Mouse (Mus musculus): Measurements from ENCODE around the gene Manf. TPM values are rescaled to one million over a fixed set of nuclear protein-coding genes. Genes with fewer than 3 reads are reported as not detected.

Gene Manf
- polyA plus RNA-seq, 1 experiment from 2014 or later: 197 TPM

- H3K9ac ChIP-seq: peak overlapping the region; percentile 4; the same call in 1 of the 2 replicates
- H3K9me3 ChIP-seq (replicated peaks): no peaks in the 10 kb centered on the region
- peak overlapping the region; percentile 31 for H3K4me2 ChIP-seq
- H3K4me1 ChIP-seq (replicated peaks): peaks cover 36% of the 10 kb centered on the region
- H3K36me3 ChIP-seq: peaks cover 25% of the 10 kb centered on the region
- 59% methylated on average over 3 of the region's 3 CpGs for WGBS (ENCODE audit: insufficient replicate concordance)
- H3K27ac ChIP-seq: no peak overlapping the region
- ATAC-seq (ENCODE audit: low read depth): no peak
- DNase-seq: no peak
- H3K27me3 ChIP-seq: no peaks in the 10 kb centered on the region
- H3K4me3 ChIP-seq (replicated peaks): peak overlapping the region; percentile 2; the same call in 1 of the 2 replicates
Measured at GRCm38 (mm10) chr9:106893327-106893726, 1.5 kb upstream of the Manf start.

GRCm38 (mm10) chr9:106892552-106892875 is 735 bp upstream of the Manf start:
- WGBS (ENCODE audit: insufficient replicate concordance): 2% methylated on average over 9 of the region's 9 CpGs

GRCm38 (mm10) chr9:106891341-106891741 is 438 bp downstream of the Manf start:
- Histone ChIP-seq H3K9ac (peak overlapping the region; percentile 97), H3K27me3 (no peaks in the 10 kb centered on the region), H3K36me3 (peaks cover 34% of the 10 kb centered on the region), H3K4me1 (replicated peaks) (peaks cover 47% of the 10 kb centered on the region), H3K4me2 (peak overlapping the region; percentile 85), H3K9me3 (replicated peaks) (no peaks in the 10 kb centered on the region), H3K27ac (peak overlapping the region; percentile 86), H3K4me3 (replicated peaks) (peak overlapping the region; percentile 90)
- under 1% methylated on average over 17 of the region's 17 CpGs for WGBS (ENCODE audit: insufficient replicate concordance)
- DNase-seq (no peak), ATAC-seq (ENCODE audit: low read depth) (no peak)

More at GRCm38 (mm10) chr9:106892552-106892875, 735 bp upstream of the Manf start:
- H3K36me3 ChIP-seq: peaks cover 33% of the 10 kb centered on the region
- no peaks in the 10 kb centered on the region for H3K27me3 ChIP-seq
- H3K9me3 ChIP-seq (replicated peaks): no peaks in the 10 kb centered on the region
- DNase-seq: no peak
- ATAC-seq (ENCODE audit: low read depth): no peak
- H3K27ac ChIP-seq: peak overlapping the region; percentile 84
- H3K9ac ChIP-seq: peak overlapping the region; percentile 74
- H3K4me1 ChIP-seq (replicated peaks): peaks cover 44% of the 10 kb centered on the region
- H3K4me2 ChIP-seq: peak overlapping the region; percentile 75
- peak overlapping the region; percentile 90 for H3K4me3 ChIP-seq (replicated peaks)

GRCm38 (mm10) chr9:106890496-106891240 is 1.1 kb downstream of the Manf start:
- peak overlapping the region; percentile 97 for H3K9ac ChIP-seq
- H3K4me3 ChIP-seq (replicated peaks): peak overlapping the region; percentile 90
- peak overlapping the region; percentile 85 for H3K4me2 ChIP-seq
- 66% methylated on average over 8 of the region's 8 CpGs for WGBS (ENCODE audit: insufficient replicate concordance)
- DNase-seq: no peak
- ATAC-seq (ENCODE audit: low read depth): no peak
- H3K27me3 ChIP-seq: no peaks in the 10 kb centered on the region
- peaks cover 34% of the 10 kb centered on the region for H3K36me3 ChIP-seq
- peaks cover 51% of the 10 kb centered on the region for H3K4me1 ChIP-seq (replicated peaks)
- no peaks in the 10 kb centered on the region for H3K9me3 ChIP-seq (replicated peaks)
- peak overlapping the region; percentile 86 for H3K27ac ChIP-seq

GRCm38 (mm10) chr9:106889321-106889720 is 2.5 kb downstream of the Manf start:
- peak overlapping the region; percentile 68 for H3K9ac ChIP-seq
- H3K4me3 ChIP-seq (replicated peaks): 0 out of 2 replicates have a peak overlapping the region, but pooled peaks have one; percentile 2
- H3K4me1 ChIP-seq (replicated peaks): peaks cover 64% of the 10 kb centered on the region
- no peaks in the 10 kb centered on the region for H3K27me3 ChIP-seq
- H3K9me3 ChIP-seq (replicated peaks): no peaks in the 10 kb centered on the region
- H3K27ac ChIP-seq: no peak overlapping the region
- ATAC-seq (ENCODE audit: low read depth): no peak
- no peak for DNase-seq
- peaks cover 47% of the 10 kb centered on the region for H3K36me3 ChIP-seq
- 83% methylated on average over 9 of the region's 9 CpGs for WGBS (ENCODE audit: insufficient replicate concordance)
- peak overlapping the region; percentile 85 for H3K4me2 ChIP-seq

- no peaks in the 10 kb centered on the region for H3K9me3 ChIP-seq (replicated peaks)
- DNase-seq: no peak
- H3K27me3 ChIP-seq: no peaks in the 10 kb centered on the region
- no peak for ATAC-seq (ENCODE audit: low read depth)
- H3K4me3 ChIP-seq (replicated peaks): peak overlapping the region; percentile 86
- H3K36me3 ChIP-seq: peaks cover 55% of the 10 kb centered on the region
- H3K4me2 ChIP-seq: peak overlapping the region; percentile 85
- 95% methylated on average over 3 of the region's 3 CpGs for WGBS (ENCODE audit: insufficient replicate concordance)
- H3K4me1 ChIP-seq (replicated peaks): peaks cover 69% of the 10 kb centered on the region
- peak overlapping the region; percentile 90 for H3K27ac ChIP-seq
- H3K9ac ChIP-seq: peak overlapping the region; percentile 68
Measured at GRCm38 (mm10) chr9:106888346-106888745, 3.4 kb downstream of the Manf start.

- DNase-seq: peak; percentile 99
- Histone ChIP-seq H3K9me3 (replicated peaks) (no peaks in the 10 kb centered on the region), H3K4me1 (replicated peaks) (peaks cover 78% of the 10 kb centered on the region), H3K27me3 (no peaks in the 10 kb centered on the region), H3K36me3 (peaks cover 68% of the 10 kb centered on the region), H3K4me3 (replicated peaks) (peak within 1 kb of the TSS; percentile 86), H3K27ac (peak within 1 kb of the TSS; percentile 90), H3K4me2 (peak within 1 kb of the TSS; percentile 99), H3K9ac (peak within 1 kb of the TSS; percentile 98)
- WGBS (ENCODE audit: insufficient replicate concordance): 2% methylated on average over 95 of the region's 101 CpGs
- peak; percentile 56 for ATAC-seq (ENCODE audit: low read depth)
Measured at GRCm38 (mm10) chr9:106886828-106887702, 4.7 kb downstream of the Manf start, which contains the start of gene Rbm15b. TSS of gene Rbm15b (minus strand) at chr9:106887428.

- Histone ChIP-seq H3K36me3 (peaks cover 77% of the 10 kb centered on the region), H3K9me3 (replicated peaks) (no peaks in the 10 kb centered on the region), H3K27me3 (no peaks in the 10 kb centered on the region), H3K27ac (peak overlapping the region; percentile 90), H3K9ac (peak overlapping the region; percentile 98), H3K4me1 (replicated peaks) (peaks cover 81% of the 10 kb centered on the region), H3K4me2 (peak overlapping the region; percentile 99), H3K4me3 (replicated peaks) (peak overlapping the region; percentile 86)
- DNase-seq (peak; percentile 48), ATAC-seq (ENCODE audit: low read depth) (peak; percentile 28)
- WGBS (ENCODE audit: insufficient replicate concordance): under 1% methylated on average over 106 of the region's 107 CpGs
Measured at GRCm38 (mm10) chr9:106885901-106886731, 5.7 kb downstream of the Manf start.

- no peaks in the 10 kb centered on the region for H3K27me3 ChIP-seq
- peak overlapping the region; percentile 99 for H3K4me2 ChIP-seq
- WGBS (ENCODE audit: insufficient replicate concordance): 41% methylated on average over 44 of the region's 44 CpGs
- peaks cover 77% of the 10 kb centered on the region for H3K36me3 ChIP-seq
- ATAC-seq (ENCODE audit: low read depth): no peak
- peak overlapping the region; percentile 90 for H3K27ac ChIP-seq
- H3K4me1 ChIP-seq (replicated peaks): peaks cover 72% of the 10 kb centered on the region
- DNase-seq: no peak
- no peaks in the 10 kb centered on the region for H3K9me3 ChIP-seq (replicated peaks)
- peak overlapping the region; percentile 86 for H3K4me3 ChIP-seq (replicated peaks)
- peak overlapping the region; percentile 98 for H3K9ac ChIP-seq
Measured at GRCm38 (mm10) chr9:106884996-106885900, 6.5 kb downstream of the Manf start.

GRCm38 (mm10) chr9:106884306-106884705 is 7.5 kb downstream of the Manf start:
- H3K4me2 ChIP-seq: peak overlapping the region; percentile 99
- ATAC-seq (ENCODE audit: low read depth): no peak
- H3K9ac ChIP-seq: peak overlapping the region; percentile 98
- peaks cover 63% of the 10 kb centered on the region for H3K4me1 ChIP-seq (replicated peaks)
- peak overlapping the region; percentile 86 for H3K4me3 ChIP-seq (replicated peaks)
- H3K27ac ChIP-seq: peak overlapping the region; percentile 2; the same call in 1 of the 2 replicates
- peak; percentile 12 for DNase-seq
- 58% methylated on average over 16 of the region's 16 CpGs for WGBS (ENCODE audit: insufficient replicate concordance)
- peaks cover 77% of the 10 kb centered on the region for H3K36me3 ChIP-seq
- no peaks in the 10 kb centered on the region for H3K27me3 ChIP-seq
- no peaks in the 10 kb centered on the region for H3K9me3 ChIP-seq (replicated peaks)
